ENCODE assay signal across 14 mouse cellular contexts in genomic region chr7:35415801-35416653, GRCm38 (mm10). TPM values are rescaled to one million over a fixed set of nuclear protein-coding genes. Genes with fewer than 3 reads are reported as not detected.
DNase-seq lines count a peak whose midpoint lies in the region; ATAC-seq and TF ChIP-seq lines count a peak whose summit lies in the region.
"Had no signal": no experiment of that assay in that cellular context is flagged by ENCODE, and none has a peak within 500 bp of the region (broad histone marks: within the 10 kb centered on the region; RNA-seq: fewer than 3 reads in every experiment).

No protein-coding gene starts in this region.

- POLR2A ChIA-PET in Patski (lab: Charles Lee), result no interaction called here

- no peak for TF ChIP-seq CTCF in Patski (IDR thresholded peaks at IDR 0.05)
- no peak for TF ChIP-seq CTCF in midbrain, postnatal 0 days (IDR thresholded peaks at IDR 0.05)

- no peak overlapping the region for H3K4me3 ChIP-seq in limb, embryonic 14.5 days (replicated peaks; ENCODE audit: low read length)
- H3K4me3 ChIP-seq in midbrain, postnatal 0 days (ENCODE audit: low read depth, low read length), result no peak overlapping the region
- H3K4me3 ChIP-seq: forebrain, embryonic 13.5 days; megakaryocyte, embryonic 14.5 days; neural tube, embryonic 12.5 days had no signal

- WGBS in limb, embryonic 14.5 days, result 61% methylated on average over 9 of the region's 9 CpGs
- 83% methylated on average over 9 of the region's 9 CpGs for WGBS in midbrain, postnatal 0 days

- H3K4me2 ChIP-seq in limb, embryonic 14.5 days (replicated peaks; ENCODE audit: low read depth, low read length, severe bottlenecking), result no peak overlapping the region
- H3K4me2 ChIP-seq in midbrain, postnatal 0 days (ENCODE audit: low read depth, low read length, poor library complexity, severe bottlenecking), result no peak overlapping the region
- H3K4me2 ChIP-seq: forebrain, embryonic 13.5 days; neural tube, embryonic 12.5 days had no signal

- no peak for TF ChIP-seq POLR2A in limb, embryonic 14.5 days (IDR thresholded peaks at IDR 0.05; ENCODE audit: borderline replicate concordance, extremely low read depth, insufficient read depth, insufficient read length)

- DNase-seq in B cell, adult 2 months, result peak; percentile 32 to 33
- peak; percentile 3 for DNase-seq in Patski (ENCODE audit: low read depth, low spot score)
- peak; percentile 87 for DNase-seq in kidney, adult 9 months
- DNase-seq in limb, embryonic 14.5 days (ENCODE audit: low spot score), result no peak
- DNase-seq in testis, postnatal 10 days (ENCODE audit: low spot score), result no peak
- no peak for DNase-seq in right cerebral cortex, postnatal 25 days
- DNase-seq in layer of hippocampus, postnatal 25 days (ENCODE audit: extremely low spot score in 1 of 2, low spot score in 1 of 2), result no peak
- no peak for DNase-seq in midbrain, postnatal 0 days (ENCODE audit: low spot score)
- DNase-seq: gastrocnemius, postnatal 10 days had no signal

- no peaks in the 10 kb centered on the region for H3K27me3 ChIP-seq in Patski
- H3K27me3 ChIP-seq in limb, embryonic 14.5 days (ENCODE audit: control insufficient read depth, insufficient read depth, low read length), result no peaks in the 10 kb centered on the region
- no peaks in the 10 kb centered on the region for H3K27me3 ChIP-seq in midbrain, postnatal 0 days (ENCODE audit: insufficient read depth, low read length)
- H3K27me3 ChIP-seq: forebrain, embryonic 13.5 days; megakaryocyte, embryonic 14.5 days; neural tube, embryonic 12.5 days had no signal

- H3K36me3 ChIP-seq in limb, embryonic 14.5 days (ENCODE audit: control insufficient read depth, insufficient read depth, low read length), result peaks cover 44% of the 10 kb centered on the region
- H3K36me3 ChIP-seq in midbrain, postnatal 0 days (ENCODE audit: insufficient read depth, low read length), result peaks cover 24% of the 10 kb centered on the region

- in situ Hi-C loops in Patski (cut with MboI; ENCODE audit: low pct_unique_long_range_greater_than_20kb), result no loop called here

- CTCF ChIA-PET in Patski (lab: Charles Lee), result no interaction called here

- H3K9me3 ChIP-seq in limb, embryonic 14.5 days (ENCODE audit: control insufficient read depth, low read length), result no peaks in the 10 kb centered on the region
- H3K9me3 ChIP-seq in midbrain, postnatal 0 days (ENCODE audit: low read length), result no peaks in the 10 kb centered on the region
- H3K9me3 ChIP-seq: forebrain, embryonic 13.5 days; megakaryocyte, embryonic 14.5 days; neural tube, embryonic 12.5 days had no signal

- no peak overlapping the region for H3K9ac ChIP-seq in limb, embryonic 14.5 days (ENCODE audit: low read depth, low read length, severe bottlenecking)
- no peak overlapping the region for H3K9ac ChIP-seq in midbrain, postnatal 0 days (replicated peaks; ENCODE audit: low read length, poor library complexity, severe bottlenecking)
- H3K9ac ChIP-seq: forebrain, embryonic 13.5 days; liver, embryonic 14.5 days; neural tube, embryonic 12.5 days had no signal

- ATAC-seq in Patski, result no peak
- ATAC-seq in limb, embryonic 14.5 days (ENCODE audit: low FRiP score, low read depth), result peak; percentile 15; the same call in 1 of the 2 replicates
- no peak for ATAC-seq in midbrain, postnatal 0 days (ENCODE audit: low FRiP score)
- ATAC-seq: forebrain, embryonic 13.5 days had no signal

- peaks cover 11% of the 10 kb centered on the region for H3K4me1 ChIP-seq in limb, embryonic 14.5 days (ENCODE audit: control insufficient read depth, insufficient read depth, low read length)
- no peaks in the 10 kb centered on the region for H3K4me1 ChIP-seq in midbrain, postnatal 0 days (ENCODE audit: insufficient read depth, low read length)
- H3K4me1 ChIP-seq: forebrain, embryonic 13.5 days; megakaryocyte, embryonic 14.5 days; neural tube, embryonic 12.5 days had no signal

- H3K27ac ChIP-seq in limb, embryonic 14.5 days (replicated peaks; ENCODE audit: low read depth, low read length), result no peak overlapping the region
- no peak overlapping the region for H3K27ac ChIP-seq in midbrain, postnatal 0 days (ENCODE audit: low read depth, low read length)
- H3K27ac ChIP-seq: forebrain, embryonic 13.5 days; liver, embryonic 14.5 days; neural tube, embryonic 12.5 days had no signal

RNA-seq across cellular contexts. Expression of gene Cep89, which starts 19.2 kb away (rescaled TPM):
- polyA plus RNA-seq in Patski (2021), result 38.1 TPM
- polyA plus RNA-seq in limb, embryonic 14.5 days (2012; rRNA removed), result 25.8 and 32.9 TPM in 2 replicates
- polyA plus RNA-seq in limb, embryonic 14.5 days (2014; fragmentation: Nextera tagmentation; extraction: Ambion mirVana), result 25.7 and 28.0 TPM in 2 replicates
- 10 to 100 TPM; 11.8 to 22.6 TPM for total RNA-seq in layer of hippocampus, postnatal 25 days (2021)
- 7.7 and 15.1 TPM in 2 replicates for total RNA-seq in midbrain, postnatal 0 days (2014; rRNA removed)
- 27.5 and 27.6 TPM in 2 replicates for polyA plus RNA-seq in midbrain, postnatal 0 days (2015; fragmentation: Nextera tagmentation; extraction: Ambion mirVana)

RNA-seq across cellular contexts. Expression of gene Faap24, which starts 19.4 kb away (rescaled TPM):
- 7.1 TPM for polyA plus RNA-seq in Patski (2021)
- 5.1 and 5.7 TPM in 2 replicates for polyA plus RNA-seq in limb, embryonic 14.5 days (2012; rRNA removed)
- 13.0 and 14.3 TPM in 2 replicates for polyA plus RNA-seq in limb, embryonic 14.5 days (2014; fragmentation: Nextera tagmentation; extraction: Ambion mirVana)
- total RNA-seq in layer of hippocampus, postnatal 25 days (2021), result 1 to 10 TPM; 5.3 to 6.9 TPM
- 5.8 and 8.8 TPM in 2 replicates for total RNA-seq in midbrain, postnatal 0 days (2014; rRNA removed)
- 10.4 and 11.5 TPM in 2 replicates for polyA plus RNA-seq in midbrain, postnatal 0 days (2015; fragmentation: Nextera tagmentation; extraction: Ambion mirVana)

RNA-seq across cellular contexts. Expression of gene Slc7a9, which starts 32.6 kb away (rescaled TPM):
- polyA plus RNA-seq in Patski (2021), result not detected
- 0.59 and 0.70 TPM in 2 replicates for polyA plus RNA-seq in limb, embryonic 14.5 days (2012; rRNA removed)
- polyA plus RNA-seq in limb, embryonic 14.5 days (2014; fragmentation: Nextera tagmentation; extraction: Ambion mirVana), result 0.50 TPM in 1 of 2 replicates, not detected in the other
- total RNA-seq in layer of hippocampus, postnatal 25 days (2021), result not detected
- not detected in 2 replicates for total RNA-seq in midbrain, postnatal 0 days (2014; rRNA removed)
- polyA plus RNA-seq in midbrain, postnatal 0 days (2015; fragmentation: Nextera tagmentation; extraction: Ambion mirVana), result 0.59 TPM in 1 of 2 replicates, not detected in the other
- total RNA-seq: gastrocnemius, postnatal 10 days had no signal
- polyA plus RNA-seq: embryonic facial prominence, embryonic 11.5 days; neural tube, embryonic 12.5 days had no signal

Comparison
In these comparisons a context has a peak if more than half of its experiments do, and no peak if none do; other contexts are left out.
1. DNase-seq: peak in B cell, adult 2 months (2 of 2), Patski (single experiment) and kidney, adult 9 months (single experiment); none in limb, embryonic 14.5 days (single experiment), testis, postnatal 10 days (single experiment), right cerebral cortex, postnatal 25 days (single experiment), layer of hippocampus, postnatal 25 days (0 of 2) and midbrain, postnatal 0 days (single experiment).